Mouse (Mus musculus): ENCODE measurements around the gene Fgr. TPM values are rescaled to one million over a fixed set of nuclear protein-coding genes. Genes with fewer than 3 reads are reported as not detected.
A peak's percentile ranks its signal among the peaks of the same experiment; 100 is the strongest.

Fgr gene
- polyA plus RNA-seq, 1 experiment from 2014 or later = 0.11 TPM

DNA sequence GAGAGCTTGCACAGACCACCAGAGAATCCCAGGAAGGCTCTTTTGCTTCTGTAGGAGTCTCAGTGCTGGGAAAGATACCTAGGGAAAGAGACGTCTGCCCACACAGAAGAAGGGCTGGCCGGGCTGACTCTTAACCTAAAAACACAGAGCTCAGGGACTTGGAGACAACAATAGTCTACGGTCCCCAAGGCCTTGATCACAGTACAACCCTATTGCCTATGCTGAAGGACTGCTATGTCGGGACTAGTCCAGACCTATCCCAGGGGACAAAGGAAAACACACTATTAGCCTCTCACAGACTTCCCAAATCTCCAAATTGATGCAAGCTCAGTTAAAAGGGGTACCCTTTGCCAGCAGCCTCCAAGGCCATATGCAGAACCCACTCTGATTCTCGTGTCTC is 12.0 kb upstream of the Fgr start:
- no peaks in the 10 kb centered on the region for H3K36me3 ChIP-seq (replicated peaks)
- peak overlapping the region; percentile 25; the same call in 1 of the 2 replicates for H3K27ac ChIP-seq
- peaks cover 58% of the 10 kb centered on the region for H3K4me1 ChIP-seq
- no peaks in the 10 kb centered on the region for H3K27me3 ChIP-seq (ENCODE audit: poor library complexity, severe bottlenecking)
- no peaks in the 10 kb centered on the region for H3K9me3 ChIP-seq
- WGBS = 87% methylated on average over 5 of the region's 5 CpGs
- no peak overlapping the region for H3K4me3 ChIP-seq
- no peak for DNase-seq (ENCODE audit: extremely low spot score, low spot score)

GRCm38 (mm10) chr4:132962628-132963027 is 11.3 kb upstream of the Fgr start:
- H3K9me3 ChIP-seq = no peaks in the 10 kb centered on the region
- no peaks in the 10 kb centered on the region for H3K27me3 ChIP-seq (ENCODE audit: poor library complexity, severe bottlenecking)
- DNase-seq (ENCODE audit: extremely low spot score, low spot score) = no peak
- H3K36me3 ChIP-seq (replicated peaks) = no peaks in the 10 kb centered on the region
- 93% methylated on average over 4 of the region's 4 CpGs for WGBS
- H3K4me1 ChIP-seq = peaks cover 58% of the 10 kb centered on the region
- no peak overlapping the region for H3K27ac ChIP-seq
- H3K4me3 ChIP-seq = no peak overlapping the region

DNA sequence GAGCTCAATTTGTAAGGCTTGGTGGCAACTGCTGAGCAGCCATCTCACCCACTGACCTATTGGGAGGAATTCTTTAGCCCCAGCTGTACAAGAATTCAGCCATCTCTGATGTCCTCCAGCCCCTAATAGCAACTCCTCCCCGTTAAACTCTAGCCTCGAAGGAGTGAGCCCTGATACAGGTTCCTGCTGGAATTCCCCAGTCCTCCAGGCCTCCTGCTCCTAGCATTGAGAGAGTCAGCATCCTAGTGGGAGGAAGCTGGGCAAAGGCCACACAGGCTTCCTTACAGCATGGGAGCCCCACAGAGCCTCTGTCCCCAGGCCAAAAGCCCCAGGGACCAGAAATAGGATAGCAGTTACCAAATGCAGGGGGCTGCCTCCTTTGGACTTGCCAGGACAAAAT is 10.5 kb upstream of the Fgr start:
- Histone ChIP-seq H3K27ac (peak overlapping the region; percentile 74), H3K4me3 (no peak overlapping the region), H3K27me3 (ENCODE audit: poor library complexity, severe bottlenecking) (no peaks in the 10 kb centered on the region), H3K4me1 (peaks cover 61% of the 10 kb centered on the region), H3K9me3 (no peaks in the 10 kb centered on the region), H3K36me3 (replicated peaks) (no peaks in the 10 kb centered on the region)
- DNase-seq (ENCODE audit: extremely low spot score, low spot score) = no peak
- 39% methylated on average over 2 of the region's 2 CpGs for WGBS

DNA sequence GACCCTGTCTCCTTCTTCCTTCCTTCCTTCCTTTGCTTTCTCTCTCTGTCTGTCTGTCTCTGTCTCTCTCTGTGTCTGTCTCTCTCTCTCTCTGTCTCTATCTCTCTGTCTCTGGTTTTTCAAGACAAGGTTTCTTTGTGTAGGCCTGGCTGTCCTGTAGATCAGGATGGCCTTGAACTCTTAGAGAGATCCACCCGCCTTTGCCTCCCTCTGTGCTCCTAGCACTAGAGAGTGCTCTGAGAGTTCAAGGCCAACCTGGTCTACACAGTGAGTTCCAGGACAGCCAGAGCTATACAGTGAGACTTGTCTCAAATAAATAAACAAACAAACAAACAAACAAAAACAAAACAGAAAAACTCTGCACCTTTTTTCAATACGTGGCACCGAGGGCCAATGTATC is 9.8 kb upstream of the Fgr start:
- DNase-seq (ENCODE audit: extremely low spot score, low spot score) = no peak
- H3K4me3 ChIP-seq = no peak overlapping the region
- H3K27me3 ChIP-seq (ENCODE audit: poor library complexity, severe bottlenecking) = no peaks in the 10 kb centered on the region
- peak overlapping the region; percentile 74 for H3K27ac ChIP-seq
- H3K4me1 ChIP-seq = peaks cover 57% of the 10 kb centered on the region
- 28% methylated on average over 3 of the region's 3 CpGs for WGBS
- no peaks in the 10 kb centered on the region for H3K9me3 ChIP-seq
- H3K36me3 ChIP-seq (replicated peaks) = no peaks in the 10 kb centered on the region

GRCm38 (mm10) chr4:132964473-132964872 is 9.4 kb upstream of the Fgr start:
- Histone ChIP-seq H3K4me3 (no peak overlapping the region), H3K36me3 (replicated peaks) (no peaks in the 10 kb centered on the region), H3K9me3 (no peaks in the 10 kb centered on the region), H3K27me3 (ENCODE audit: poor library complexity, severe bottlenecking) (no peaks in the 10 kb centered on the region), H3K4me1 (peaks cover 53% of the 10 kb centered on the region), H3K27ac (peak overlapping the region; percentile 74)
- no peak for DNase-seq (ENCODE audit: extremely low spot score, low spot score)
- WGBS = 18% methylated on average over 5 of the region's 5 CpGs

DNA sequence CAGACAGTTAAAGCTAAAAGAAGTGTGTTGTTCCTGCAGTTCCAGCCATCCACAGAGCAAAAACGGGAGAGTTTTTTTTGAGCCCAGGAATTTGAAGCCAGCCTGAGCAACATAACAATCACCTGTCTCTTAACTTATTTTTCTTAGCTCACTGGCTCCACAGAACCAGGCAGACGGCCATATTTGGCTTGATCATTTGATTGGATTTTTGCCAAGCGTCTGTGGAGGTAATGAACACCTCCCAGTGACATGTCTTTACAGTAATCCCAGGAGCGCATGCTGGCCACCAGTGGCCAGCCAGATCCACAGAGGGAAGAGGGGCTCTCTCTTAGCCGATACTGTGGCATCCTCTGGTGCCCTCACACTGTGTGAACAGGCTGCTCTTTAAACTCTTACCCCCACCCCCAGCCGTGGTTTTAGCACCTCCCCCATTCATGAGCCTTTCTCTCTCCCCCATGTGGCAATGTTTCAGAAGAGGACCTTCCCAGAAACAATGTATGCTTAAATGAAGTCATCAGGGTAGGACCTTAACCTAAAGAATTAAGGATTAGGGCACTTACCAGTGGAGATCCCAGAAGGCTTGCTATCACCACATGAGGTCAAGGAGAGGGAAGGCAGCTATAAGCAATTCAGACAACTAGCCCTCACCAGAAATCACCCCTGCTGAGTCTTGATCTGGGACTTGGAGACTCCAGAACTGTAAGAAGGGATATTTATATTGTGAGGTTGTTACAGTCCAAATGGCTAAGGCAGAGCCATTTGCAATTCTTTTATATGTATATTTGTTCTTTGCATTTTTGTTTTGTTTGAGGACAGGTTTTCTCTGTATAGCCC is 5.6 kb upstream of the Fgr start:
- Histone ChIP-seq H3K27me3 (ENCODE audit: poor library complexity, severe bottlenecking) (peaks cover 21% of the 10 kb centered on the region), H3K27ac (no peak overlapping the region), H3K4me3 (no peak overlapping the region), H3K36me3 (replicated peaks) (no peaks in the 10 kb centered on the region), H3K9me3 (no peaks in the 10 kb centered on the region), H3K4me1 (peaks cover 35% of the 10 kb centered on the region)
- 51% methylated on average over 6 of the region's 6 CpGs for WGBS
- DNase-seq (ENCODE audit: extremely low spot score, low spot score) = no peak

GRCm38 (mm10) chr4:132971601-132972000 is 2.3 kb upstream of the Fgr start:
- Histone ChIP-seq H3K9me3 (no peaks in the 10 kb centered on the region), H3K27me3 (ENCODE audit: poor library complexity, severe bottlenecking) (peaks cover 54% of the 10 kb centered on the region), H3K4me1 (peaks cover 47% of the 10 kb centered on the region), H3K27ac (no peak overlapping the region), H3K4me3 (no peak overlapping the region), H3K36me3 (replicated peaks) (no peaks in the 10 kb centered on the region)
- WGBS = 75% methylated on average over 6 of the region's 6 CpGs
- DNase-seq (ENCODE audit: extremely low spot score, low spot score) = no peak

DNA sequence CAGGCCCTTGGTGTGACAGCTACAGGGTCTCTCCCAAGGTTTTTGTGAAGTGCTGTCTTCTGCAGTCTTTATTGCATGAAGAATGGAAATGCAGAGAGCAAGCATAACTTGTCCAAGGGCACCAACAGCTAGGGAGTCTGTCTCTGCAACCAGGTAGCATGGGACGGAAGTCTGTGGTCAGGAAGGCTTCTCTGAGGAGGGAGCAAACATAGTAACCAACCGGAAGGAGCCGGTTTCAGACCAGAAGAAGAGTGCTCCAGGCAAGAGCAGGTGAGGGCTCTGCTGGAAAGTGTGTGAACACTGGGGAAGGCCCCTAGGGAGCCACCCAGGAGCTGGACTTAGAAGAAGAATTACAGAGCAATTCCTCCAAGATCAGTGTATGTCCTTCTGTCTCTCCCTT is 1.8 kb upstream of the Fgr start:
- DNase-seq (ENCODE audit: extremely low spot score, low spot score) = no peak
- Histone ChIP-seq H3K9me3 (no peaks in the 10 kb centered on the region), H3K36me3 (replicated peaks) (no peaks in the 10 kb centered on the region), H3K27me3 (ENCODE audit: poor library complexity, severe bottlenecking) (peaks cover 59% of the 10 kb centered on the region), H3K27ac (no peak overlapping the region), H3K4me3 (no peak overlapping the region), H3K4me1 (peaks cover 50% of the 10 kb centered on the region)
- 66% methylated on average over 3 of the region's 3 CpGs for WGBS

DNA sequence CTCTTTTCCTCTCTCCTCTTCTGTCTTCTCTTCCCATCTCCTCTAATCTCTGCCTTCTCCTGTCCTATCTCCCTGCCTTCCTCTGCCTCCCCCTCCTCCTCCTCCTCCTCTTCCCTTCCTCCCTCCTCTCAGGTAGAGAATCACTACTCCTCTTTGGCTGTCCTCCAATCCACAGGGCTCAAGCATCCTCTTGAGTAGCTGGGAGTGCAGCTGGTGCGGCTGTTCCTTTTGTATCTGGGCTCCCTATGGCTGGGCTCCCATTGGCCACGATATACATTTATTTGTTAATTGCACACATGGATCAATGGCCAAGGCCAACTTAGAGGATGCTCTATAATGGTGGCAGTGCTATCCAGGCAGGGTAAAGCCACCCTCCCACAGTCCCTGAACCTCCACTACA is 1.3 kb upstream of the Fgr start:
- Histone ChIP-seq H3K9me3 (no peaks in the 10 kb centered on the region), H3K27me3 (ENCODE audit: poor library complexity, severe bottlenecking) (peaks cover 64% of the 10 kb centered on the region), H3K4me3 (no peak overlapping the region), H3K36me3 (replicated peaks) (no peaks in the 10 kb centered on the region), H3K27ac (no peak overlapping the region), H3K4me1 (peaks cover 54% of the 10 kb centered on the region)
- no peak for DNase-seq (ENCODE audit: extremely low spot score, low spot score)
- WGBS = 49% methylated on average over 2 of the region's 2 CpGs

DNA sequence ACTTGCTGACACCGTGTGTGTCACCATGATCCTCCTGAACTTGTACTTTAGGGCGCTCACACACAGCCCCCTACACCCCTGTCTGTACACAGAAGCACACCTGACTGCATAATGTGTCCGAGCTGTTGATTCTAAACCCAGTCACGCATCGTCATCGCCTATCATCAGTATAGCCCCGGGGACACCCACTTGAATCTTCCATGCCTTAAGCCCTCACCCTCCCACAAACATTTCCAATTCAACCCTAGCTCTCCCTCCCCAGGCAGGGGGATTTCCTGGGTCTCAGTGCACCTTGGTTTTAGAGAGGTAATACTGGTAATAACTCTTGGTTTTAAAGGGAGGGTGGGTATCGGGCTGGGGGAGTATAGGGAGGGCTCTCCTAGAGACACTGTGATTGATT is 709 bp upstream of the Fgr start:
- no peaks in the 10 kb centered on the region for H3K9me3 ChIP-seq
- H3K27me3 ChIP-seq (ENCODE audit: poor library complexity, severe bottlenecking) = peaks cover 68% of the 10 kb centered on the region
- H3K27ac ChIP-seq = no peak overlapping the region
- peaks cover 56% of the 10 kb centered on the region for H3K4me1 ChIP-seq
- no peaks in the 10 kb centered on the region for H3K36me3 ChIP-seq (replicated peaks)
- WGBS = 37% methylated on average over 8 of the region's 8 CpGs
- DNase-seq (ENCODE audit: extremely low spot score, low spot score) = no peak
- H3K4me3 ChIP-seq = no peak overlapping the region

DNA sequence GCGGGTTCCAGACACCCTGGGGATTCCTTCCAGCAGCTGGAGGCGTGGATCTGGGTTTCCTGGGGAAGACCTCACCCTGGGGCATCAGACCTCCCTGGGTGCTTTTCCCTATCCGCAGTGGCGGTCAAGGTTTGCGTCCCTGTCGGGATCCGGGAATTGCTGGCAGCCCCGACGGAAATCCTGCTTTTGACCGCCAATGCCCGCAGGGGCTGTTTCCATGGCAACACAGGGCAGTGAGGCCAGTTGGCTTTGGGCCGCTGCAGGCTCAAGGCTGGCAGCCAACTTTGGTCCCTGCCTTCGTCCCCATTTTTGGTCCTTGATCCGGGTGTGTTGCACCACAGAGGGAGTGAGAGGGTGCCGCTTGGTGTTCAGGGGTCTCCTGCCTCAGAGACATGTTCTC is 1.0 kb downstream of the Fgr start:
- WGBS = 1% methylated on average over 15 of the region's 15 CpGs
- H3K36me3 ChIP-seq (replicated peaks) = no peaks in the 10 kb centered on the region
- peak overlapping the region; percentile 40 for H3K4me3 ChIP-seq
- DNase-seq (ENCODE audit: extremely low spot score, low spot score) = peak; percentile 83
- no peaks in the 10 kb centered on the region for H3K9me3 ChIP-seq
- H3K27me3 ChIP-seq (ENCODE audit: poor library complexity, severe bottlenecking) = peaks cover 68% of the 10 kb centered on the region
- peak overlapping the region; percentile 75 for H3K27ac ChIP-seq
- peaks cover 51% of the 10 kb centered on the region for H3K4me1 ChIP-seq

DNA sequence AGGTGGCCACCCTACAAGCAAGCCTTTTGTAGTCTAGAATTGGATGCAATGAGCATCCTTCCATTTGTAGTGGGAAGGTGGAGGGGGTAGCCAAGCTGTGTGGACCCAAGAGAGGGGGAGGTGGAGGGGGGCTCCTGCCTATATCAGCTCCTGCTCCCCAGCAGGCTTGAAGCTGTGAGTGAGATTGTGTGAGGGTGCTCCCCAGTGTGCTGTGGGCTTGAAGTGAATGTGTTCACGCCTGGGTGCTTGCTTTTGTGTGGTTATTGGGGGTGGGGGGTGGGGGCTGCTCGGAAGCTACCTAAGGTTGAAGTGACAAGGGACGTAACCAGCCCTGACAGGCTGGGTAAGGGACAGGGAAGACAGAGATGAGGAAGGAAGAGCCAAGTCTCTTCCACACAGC is 1.9 kb downstream of the Fgr start:
- H3K4me3 ChIP-seq = no peak overlapping the region
- peaks cover 51% of the 10 kb centered on the region for H3K4me1 ChIP-seq
- no peak for DNase-seq (ENCODE audit: extremely low spot score, low spot score)
- H3K9me3 ChIP-seq = no peaks in the 10 kb centered on the region
- H3K27ac ChIP-seq = 0 out of 2 replicates have a peak overlapping the region, but pooled peaks have one; percentile 75
- no peaks in the 10 kb centered on the region for H3K36me3 ChIP-seq (replicated peaks)
- H3K27me3 ChIP-seq (ENCODE audit: poor library complexity, severe bottlenecking) = peaks cover 68% of the 10 kb centered on the region
- 37% methylated on average over 3 of the region's 3 CpGs for WGBS

DNA sequence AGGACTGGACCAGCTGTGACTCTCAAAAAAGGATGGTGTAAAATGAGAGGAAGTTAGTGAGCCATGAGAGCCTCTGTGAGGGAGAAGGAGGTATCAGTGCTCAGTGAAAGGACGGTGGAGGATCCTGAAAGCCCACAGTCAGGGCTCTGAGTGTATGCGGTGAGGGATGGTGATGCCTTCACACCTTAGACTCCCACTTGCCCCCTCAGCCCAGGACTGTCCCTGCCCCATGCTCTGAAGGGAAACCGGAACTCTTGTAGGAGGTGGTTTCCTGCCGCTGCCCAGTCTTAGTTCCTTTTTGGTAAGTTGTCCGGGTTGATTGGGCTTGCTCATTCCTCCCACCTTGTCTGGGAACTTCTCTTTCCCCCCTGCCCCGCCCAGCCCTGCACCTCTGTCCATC is 2.8 kb downstream of the Fgr start:
- Histone ChIP-seq H3K36me3 (replicated peaks) (no peaks in the 10 kb centered on the region), H3K9me3 (no peaks in the 10 kb centered on the region), H3K27ac (no peak overlapping the region), H3K27me3 (ENCODE audit: poor library complexity, severe bottlenecking) (peaks cover 62% of the 10 kb centered on the region), H3K4me1 (peaks cover 51% of the 10 kb centered on the region), H3K4me3 (no peak overlapping the region)
- DNase-seq (ENCODE audit: extremely low spot score, low spot score) = no peak
- 88% methylated on average over 6 of the region's 6 CpGs for WGBS
